Mouse (Mus musculus): ENCODE measurements around the gene Sorl1. TPM values are rescaled to one million over a fixed set of nuclear protein-coding genes. Genes with fewer than 3 reads are reported as not detected.

Gene Sorl1
- polyA plus RNA-seq, 1 experiment from 2014 or later = 18.8 TPM

GRCm38 (mm10) chr9:41937341-41937966, 186.6 kb downstream of the Sorl1 start:
- no peaks in the 10 kb centered on the region for H3K9me3 ChIP-seq
- no peak overlapping the region for H3K9ac ChIP-seq (replicated peaks)
- H3K4me3 ChIP-seq = no peak overlapping the region
- WGBS = 37% methylated on average over 8 of the region's 8 CpGs
- H3K4me1 ChIP-seq = peaks cover 58% of the 10 kb centered on the region
- peak; percentile 12; the same call in 1 of the 2 replicates for ATAC-seq (replicated peaks)
- no peaks in the 10 kb centered on the region for H3K36me3 ChIP-seq
- H3K27me3 ChIP-seq = no peaks in the 10 kb centered on the region
- no peak overlapping the region for H3K4me2 ChIP-seq (replicated peaks)
- peak overlapping the region; percentile 89 for H3K27ac ChIP-seq (replicated peaks)

GRCm38 (mm10) chr9:41936598-41936997, 187.5 kb downstream of the Sorl1 start:
- Histone ChIP-seq H3K27me3 (no peaks in the 10 kb centered on the region), H3K4me3 (no peak overlapping the region), H3K36me3 (no peaks in the 10 kb centered on the region), H3K4me2 (replicated peaks) (no peak overlapping the region), H3K4me1 (peaks cover 58% of the 10 kb centered on the region), H3K9ac (replicated peaks) (no peak overlapping the region), H3K9me3 (no peaks in the 10 kb centered on the region), H3K27ac (replicated peaks) (peak overlapping the region; percentile 99)
- 0% methylated on average over 1 of the region's 1 CpGs for WGBS
- 0 out of 2 replicates have a peak, but pooled peaks have one; percentile 55 for ATAC-seq (replicated peaks)

GRCm38 (mm10) chr9:41935979-41936378, 188.1 kb downstream of the Sorl1 start:
- H3K4me3 ChIP-seq = peak overlapping the region; percentile 42
- under 1% methylated on average over 10 of the region's 10 CpGs for WGBS
- peak; percentile 49; the same call in 1 of the 2 replicates for ATAC-seq (replicated peaks)

GRCm38 (mm10) chr9:41935373-41935971, 188.6 kb downstream of the Sorl1 start:
- H3K27me3 ChIP-seq = no peaks in the 10 kb centered on the region
- H3K4me1 ChIP-seq = peaks cover 58% of the 10 kb centered on the region
- under 1% methylated on average over 21 of the region's 21 CpGs for WGBS
- peak overlapping the region; percentile 42 for H3K4me3 ChIP-seq
- peak overlapping the region; percentile 83 for H3K4me2 ChIP-seq (replicated peaks)
- ATAC-seq (replicated peaks) = peak; percentile 86
- no peaks in the 10 kb centered on the region for H3K9me3 ChIP-seq
- H3K27ac ChIP-seq (replicated peaks) = peak overlapping the region; percentile 99
- H3K9ac ChIP-seq (replicated peaks) = peak overlapping the region; percentile 71
- H3K36me3 ChIP-seq = no peaks in the 10 kb centered on the region

More at GRCm38 (mm10) chr9:41935979-41936378, 188.1 kb downstream of the Sorl1 start:
- Histone ChIP-seq H3K27me3 (no peaks in the 10 kb centered on the region), H3K4me2 (replicated peaks) (peak overlapping the region; percentile 83), H3K4me1 (peaks cover 58% of the 10 kb centered on the region), H3K36me3 (no peaks in the 10 kb centered on the region), H3K9ac (replicated peaks) (peak overlapping the region; percentile 71), H3K27ac (replicated peaks) (peak overlapping the region; percentile 99), H3K9me3 (no peaks in the 10 kb centered on the region)

GRCm38 (mm10) chr9:41934848-41935372, 189.2 kb downstream of the Sorl1 start:
- Histone ChIP-seq H3K36me3 (no peaks in the 10 kb centered on the region), H3K27me3 (no peaks in the 10 kb centered on the region), H3K27ac (replicated peaks) (peak overlapping the region; percentile 99), H3K4me3 (peak overlapping the region; percentile 42), H3K4me1 (peaks cover 54% of the 10 kb centered on the region), H3K9ac (replicated peaks) (peak overlapping the region; percentile 71), H3K4me2 (replicated peaks) (peak overlapping the region; percentile 83), H3K9me3 (no peaks in the 10 kb centered on the region)
- 13% methylated on average over 10 of the region's 10 CpGs for WGBS
- no peak for ATAC-seq (replicated peaks)

- Histone ChIP-seq H3K36me3 (no peaks in the 10 kb centered on the region), H3K4me1 (peaks cover 12% of the 10 kb centered on the region), H3K27me3 (no peaks in the 10 kb centered on the region), H3K9ac (replicated peaks) (no peak overlapping the region), H3K27ac (replicated peaks) (no peak overlapping the region), H3K4me3 (no peak overlapping the region), H3K4me2 (replicated peaks) (no peak overlapping the region), H3K9me3 (no peaks in the 10 kb centered on the region)
- WGBS = 76% methylated on average over 5 of the region's 5 CpGs
- no peak for ATAC-seq (replicated peaks)
Observed at GRCm38 (mm10) chr9:41929986-41930385, 194.1 kb downstream of the Sorl1 start.

- Histone ChIP-seq H3K27me3 (no peaks in the 10 kb centered on the region), H3K9ac (replicated peaks) (no peak overlapping the region), H3K4me3 (no peak overlapping the region), H3K27ac (replicated peaks) (peak overlapping the region; percentile 42; the same call in 1 of the 2 replicates), H3K4me1 (no peaks in the 10 kb centered on the region), H3K9me3 (no peaks in the 10 kb centered on the region), H3K4me2 (replicated peaks) (no peak overlapping the region), H3K36me3 (no peaks in the 10 kb centered on the region)
- no peak for ATAC-seq (replicated peaks)
- WGBS = 47% methylated on average over 4 of the region's 4 CpGs
Observed at GRCm38 (mm10) chr9:41925721-41926120, 198.4 kb downstream of the Sorl1 start.

GRCm38 (mm10) chr9:41924140-41924539, 200.0 kb downstream of the Sorl1 start:
- Histone ChIP-seq H3K9me3 (no peaks in the 10 kb centered on the region), H3K4me1 (peaks cover 10% of the 10 kb centered on the region), H3K4me2 (replicated peaks) (no peak overlapping the region), H3K27ac (replicated peaks) (peak overlapping the region; percentile 53), H3K27me3 (no peaks in the 10 kb centered on the region), H3K36me3 (no peaks in the 10 kb centered on the region), H3K9ac (replicated peaks) (no peak overlapping the region), H3K4me3 (no peak overlapping the region)
- no peak for ATAC-seq (replicated peaks)
- 35% methylated on average over 2 of the region's 2 CpGs for WGBS

- Histone ChIP-seq H3K27ac (replicated peaks) (no peak overlapping the region), H3K4me3 (no peak overlapping the region), H3K4me2 (replicated peaks) (no peak overlapping the region), H3K9me3 (no peaks in the 10 kb centered on the region), H3K4me1 (peaks cover 24% of the 10 kb centered on the region), H3K9ac (replicated peaks) (no peak overlapping the region), H3K36me3 (no peaks in the 10 kb centered on the region), H3K27me3 (no peaks in the 10 kb centered on the region)
- WGBS = 87% methylated on average over 6 of the region's 6 CpGs
- no peak for ATAC-seq (replicated peaks)
Observed at GRCm38 (mm10) chr9:41922416-41922815, 201.7 kb downstream of the Sorl1 start.

- no peaks in the 10 kb centered on the region for H3K27me3 ChIP-seq
- peak overlapping the region; percentile 24 for H3K4me2 ChIP-seq (replicated peaks)
- H3K4me1 ChIP-seq = peaks cover 40% of the 10 kb centered on the region
- no peak overlapping the region for H3K4me3 ChIP-seq
- no peaks in the 10 kb centered on the region for H3K36me3 ChIP-seq
- no peak overlapping the region for H3K9ac ChIP-seq (replicated peaks)
- WGBS = 8% methylated on average over 14 of the region's 14 CpGs
- peak overlapping the region; percentile 90 for H3K27ac ChIP-seq (replicated peaks)
- peak; percentile 88 for ATAC-seq (replicated peaks)
- H3K9me3 ChIP-seq = no peaks in the 10 kb centered on the region
Observed at GRCm38 (mm10) chr9:41918657-41919380, 205.3 kb downstream of the Sorl1 start.

GRCm38 (mm10) chr9:41918155-41918554, 205.9 kb downstream of the Sorl1 start:
- Histone ChIP-seq H3K36me3 (no peaks in the 10 kb centered on the region), H3K4me1 (peaks cover 40% of the 10 kb centered on the region), H3K4me2 (replicated peaks) (peak overlapping the region; percentile 24), H3K27me3 (no peaks in the 10 kb centered on the region), H3K9me3 (no peaks in the 10 kb centered on the region), H3K27ac (replicated peaks) (peak overlapping the region; percentile 90), H3K4me3 (no peak overlapping the region), H3K9ac (replicated peaks) (0 out of 2 replicates have a peak overlapping the region, but pooled peaks have one; percentile 19)
- ATAC-seq (replicated peaks) = 0 out of 2 replicates have a peak, but pooled peaks have one; percentile 7
- WGBS = 26% methylated on average over 4 of the region's 4 CpGs

- Histone ChIP-seq H3K4me3 (no peak overlapping the region), H3K9ac (replicated peaks) (no peak overlapping the region), H3K27ac (replicated peaks) (peak overlapping the region; percentile 41), H3K4me1 (peaks cover 40% of the 10 kb centered on the region), H3K4me2 (replicated peaks) (no peak overlapping the region), H3K27me3 (no peaks in the 10 kb centered on the region), H3K9me3 (no peaks in the 10 kb centered on the region), H3K36me3 (no peaks in the 10 kb centered on the region)
- ATAC-seq (replicated peaks) = no peak
- 31% methylated on average over 8 of the region's 8 CpGs for WGBS
Observed at GRCm38 (mm10) chr9:41915571-41915970, 208.5 kb downstream of the Sorl1 start.

All from forebrain, embryonic 15.5 days (tissue).